13 mouse cellular contexts compared by ENCODE assay signal in genomic region chr1:189515476-189515875, GRCm38 (mm10).
DNase-seq lines count a peak whose midpoint lies in the region.
"Had no signal": no experiment of that assay in that cellular context is flagged by ENCODE, and none has a peak within 500 bp of the region (broad histone marks: within the 10 kb centered on the region; RNA-seq: fewer than 3 reads in every experiment).

No protein-coding gene starts in this region.

- intact Hi-C loops in left cerebral cortex, postnatal 25 days (cut with DNase I), result no loop called here
- intact Hi-C loops in left cerebral cortex, postnatal 10 days (cut with DNase I), result no loop called here

- DNase-seq in left cerebral cortex, postnatal 25 days (ENCODE audit: low spot score in 2 of 2), result peak; percentile 18 to 55
- DNase-seq in left cerebral cortex, postnatal 10 days (ENCODE audit: extremely low spot score in 1 of 2, low spot score in 2 of 2), result no peak
- peak; percentile 47 to 55 for DNase-seq in right cerebral cortex, adult 2 months (ENCODE audit: low spot score in 2 of 2)
- no peak for DNase-seq in right cerebral cortex, postnatal 25 days
- DNase-seq in right cerebral cortex, postnatal 14 days, result peak; percentile 29
- DNase-seq in adrenal gland, postnatal 25 days, result no peak
- DNase-seq: adrenal gland, adult 8-10 months; cerebellum, adult 11-12 months; cerebellum, adult 9-10 months; cerebellum, postnatal 25 days; gastrocnemius, adult 2 months; gastrocnemius, postnatal 36 days; heart, postnatal 36 days had no signal

Comparison
In these comparisons a context has a peak if more than half of its experiments do, and no peak if none do; other contexts are left out.
1. DNase-seq: peak in left cerebral cortex, postnatal 25 days (2 of 2), right cerebral cortex, adult 2 months (2 of 2) and right cerebral cortex, postnatal 14 days (single experiment); none in left cerebral cortex, postnatal 10 days (0 of 2), right cerebral cortex, postnatal 25 days (single experiment) and adrenal gland, postnatal 25 days (single experiment).